8 mouse cellular contexts compared by ENCODE assay signal in the genomic region with DNA sequence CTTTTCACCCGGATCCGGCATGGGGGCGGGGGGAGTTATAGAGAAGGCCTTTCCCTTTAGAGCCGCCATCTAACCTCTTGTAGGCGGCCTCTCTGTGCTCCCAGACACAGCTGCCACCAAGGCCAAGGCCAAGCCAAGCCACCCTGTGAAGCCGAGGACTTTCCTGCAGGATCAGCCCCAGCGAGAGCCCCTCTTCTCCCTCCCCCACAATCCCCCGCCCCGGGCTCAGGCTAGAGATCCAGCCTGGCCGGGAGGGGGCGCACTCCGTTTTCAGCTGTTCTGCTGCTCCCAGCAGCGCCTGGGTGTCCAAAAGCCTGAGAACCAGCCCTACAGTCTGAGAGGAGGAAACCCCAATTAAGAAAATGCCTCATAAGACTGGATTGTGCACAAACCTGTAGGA. TPM values are rescaled to one million over a fixed set of nuclear protein-coding genes. Genes with fewer than 3 reads are reported as not detected.
A peak's percentile ranks its signal among the peaks of the same experiment; 100 is the strongest.
DNase-seq lines count a peak whose midpoint lies in the region; ATAC-seq lines count a peak whose summit lies in the region.

No protein-coding gene starts in this region.

- no peaks in the 10 kb centered on the region for H3K9me3 ChIP-seq in hindbrain, embryonic 10.5 days
- H3K9me3 ChIP-seq in hindbrain, embryonic 14.5 days (ENCODE audit: control insufficient read depth, low read length) = no peaks in the 10 kb centered on the region
- no peaks in the 10 kb centered on the region for H3K9me3 ChIP-seq in embryonic facial prominence, embryonic 10.5 days
- no peaks in the 10 kb centered on the region for H3K9me3 ChIP-seq in limb, embryonic 11.5 days (ENCODE audit: control insufficient read depth, low read length)
- no peaks in the 10 kb centered on the region for H3K9me3 ChIP-seq in neural tube, embryonic 15.5 days (replicated peaks)

- no peak for ATAC-seq in hindbrain, embryonic 14.5 days (ENCODE audit: low FRiP score)
- ATAC-seq in limb, embryonic 11.5 days (ENCODE audit: insufficient number of reproducible peaks, low FRiP score, low TSS enrichment, low read depth) = peak; percentile 13; the same call in 1 of the 2 replicates
- no peak for ATAC-seq in neural tube, embryonic 15.5 days (ENCODE audit: low FRiP score)

- H3K4me2 ChIP-seq in hindbrain, embryonic 14.5 days (replicated peaks) = no peak overlapping the region
- H3K4me2 ChIP-seq in limb, embryonic 11.5 days (ENCODE audit: low read depth, severe bottlenecking) = no peak overlapping the region
- H3K4me2 ChIP-seq in neural tube, embryonic 15.5 days = peak overlapping the region; percentile 20; the same call in 1 of the 2 replicates

- DNase-seq in hindbrain, embryonic 10.5 days (ENCODE audit: low spot score) = peak; percentile 63
- DNase-seq in hindbrain, embryonic 14.5 days (ENCODE audit: low spot score) = no peak
- DNase-seq in ES-CJ7 (ENCODE audit: low read depth, low spot score) = peak; percentile 83
- DNase-seq in embryonic facial prominence, embryonic 10.5 days (ENCODE audit: low spot score) = peak; percentile 72
- peak; percentile 72 for DNase-seq in limb, embryonic 11.5 days (ENCODE audit: low spot score)
- no peak for DNase-seq in frontal cortex, postnatal 36 days (ENCODE audit: low spot score in 2 of 2)
- no peak for DNase-seq in thymus, postnatal 25 days

- H3K36me3 ChIP-seq in hindbrain, embryonic 10.5 days = no peaks in the 10 kb centered on the region
- H3K36me3 ChIP-seq in hindbrain, embryonic 14.5 days (replicated peaks; ENCODE audit: control insufficient read depth, insufficient read depth) = no peaks in the 10 kb centered on the region
- H3K36me3 ChIP-seq in embryonic facial prominence, embryonic 10.5 days (replicated peaks) = no peaks in the 10 kb centered on the region
- H3K36me3 ChIP-seq in limb, embryonic 11.5 days (ENCODE audit: control insufficient read depth, insufficient read depth, low read length) = no peaks in the 10 kb centered on the region
- no peaks in the 10 kb centered on the region for H3K36me3 ChIP-seq in neural tube, embryonic 15.5 days

- H3K27me3 ChIP-seq in hindbrain, embryonic 10.5 days (ENCODE audit: insufficient read depth, poor library complexity, severe bottlenecking) = no peaks in the 10 kb centered on the region
- H3K27me3 ChIP-seq in hindbrain, embryonic 14.5 days (ENCODE audit: control insufficient read depth, insufficient read depth, low read length) = no peaks in the 10 kb centered on the region
- no peaks in the 10 kb centered on the region for H3K27me3 ChIP-seq in embryonic facial prominence, embryonic 10.5 days (replicated peaks; ENCODE audit: low read depth, poor library complexity, severe bottlenecking)
- no peaks in the 10 kb centered on the region for H3K27me3 ChIP-seq in limb, embryonic 11.5 days (ENCODE audit: control insufficient read depth, insufficient read depth, low read length)
- no peaks in the 10 kb centered on the region for H3K27me3 ChIP-seq in neural tube, embryonic 15.5 days (replicated peaks)

- peaks cover 11% of the 10 kb centered on the region for H3K4me1 ChIP-seq in hindbrain, embryonic 10.5 days (replicated peaks)
- no peaks in the 10 kb centered on the region for H3K4me1 ChIP-seq in hindbrain, embryonic 14.5 days (replicated peaks; ENCODE audit: control insufficient read depth, insufficient read depth, low read length)
- peaks cover 29% of the 10 kb centered on the region for H3K4me1 ChIP-seq in embryonic facial prominence, embryonic 10.5 days
- no peaks in the 10 kb centered on the region for H3K4me1 ChIP-seq in limb, embryonic 11.5 days (ENCODE audit: control insufficient read depth, insufficient read depth, low read length)
- H3K4me1 ChIP-seq in neural tube, embryonic 15.5 days = 0 out of 2 replicates have a peak, but pooled peaks cover 2% of the 10 kb centered on the region

- 10% methylated on average over 13 of the region's 13 CpGs for whole genome bisulfite sequencing in hindbrain, embryonic 10.5 days
- 10% methylated on average over 13 of the region's 13 CpGs for WGBS in hindbrain, embryonic 14.5 days
- 10% methylated on average over 13 of the region's 13 CpGs for WGBS in embryonic facial prominence, embryonic 10.5 days
- WGBS in limb, embryonic 11.5 days = 10% methylated on average over 13 of the region's 13 CpGs
- WGBS in neural tube, embryonic 15.5 days = 15% methylated on average over 13 of the region's 13 CpGs

- no peak overlapping the region for H3K9ac ChIP-seq in hindbrain, embryonic 14.5 days
- H3K9ac ChIP-seq in limb, embryonic 11.5 days (ENCODE audit: low read length) = no peak overlapping the region
- H3K9ac ChIP-seq in neural tube, embryonic 15.5 days (replicated peaks) = no peak overlapping the region

- peak overlapping the region; percentile 50; the same call in 1 of the 2 replicates for H3K27ac ChIP-seq in hindbrain, embryonic 10.5 days
- H3K27ac ChIP-seq in hindbrain, embryonic 14.5 days = no peak overlapping the region
- peak overlapping the region; percentile 61 for H3K27ac ChIP-seq in embryonic facial prominence, embryonic 10.5 days (replicated peaks)
- H3K27ac ChIP-seq in limb, embryonic 11.5 days (replicated peaks; ENCODE audit: low read depth, low read length) = no peak overlapping the region
- no peak overlapping the region for H3K27ac ChIP-seq in neural tube, embryonic 15.5 days (replicated peaks)

- peak overlapping the region; percentile 34 for H3K4me3 ChIP-seq in hindbrain, embryonic 10.5 days
- H3K4me3 ChIP-seq in hindbrain, embryonic 14.5 days (replicated peaks; ENCODE audit: low read length) = no peak overlapping the region
- peak overlapping the region; percentile 32; the same call in 1 of the 2 replicates for H3K4me3 ChIP-seq in embryonic facial prominence, embryonic 10.5 days
- H3K4me3 ChIP-seq in limb, embryonic 11.5 days (ENCODE audit: low read depth, low read length) = no peak overlapping the region
- H3K4me3 ChIP-seq in neural tube, embryonic 15.5 days (replicated peaks) = no peak overlapping the region

RNA-seq across cellular contexts. Expression of a gene that starts 21.9 kb away (rescaled TPM):
- polyA plus RNA-seq in hindbrain, embryonic 10.5 days (2016; fragmentation: Nextera tagmentation; extraction: Ambion mirVana) = 36.0 and 36.7 TPM in 2 replicates
- 53.0 and 58.4 TPM in 2 replicates for polyA plus RNA-seq in hindbrain, embryonic 14.5 days (2014; fragmentation: Nextera tagmentation; extraction: Ambion mirVana)
- polyA plus RNA-seq in embryonic facial prominence, embryonic 10.5 days (2016; fragmentation: Nextera tagmentation; extraction: Ambion mirVana) = 37.8 and 43.2 TPM in 2 replicates
- polyA plus RNA-seq in limb, embryonic 11.5 days (2014; fragmentation: Nextera tagmentation; extraction: Ambion mirVana) = 41.1 and 45.1 TPM in 2 replicates
- polyA plus RNA-seq in neural tube, embryonic 15.5 days (2015; fragmentation: Nextera tagmentation; extraction: Ambion mirVana) = 52.0 and 61.8 TPM in 2 replicates

Comparison
In these comparisons a context has a peak if more than half of its experiments do, and no peak if none do; other contexts are left out.
1. DNase-seq: peak in hindbrain, embryonic 10.5 days (single experiment), ES-CJ7 (single experiment), embryonic facial prominence, embryonic 10.5 days (single experiment) and limb, embryonic 11.5 days (single experiment); none in hindbrain, embryonic 14.5 days (single experiment), frontal cortex, postnatal 36 days (0 of 2) and thymus, postnatal 25 days (single experiment).
2. H3K27ac ChIP-seq: peak in hindbrain, embryonic 10.5 days (single experiment) and embryonic facial prominence, embryonic 10.5 days (single experiment); none in hindbrain, embryonic 14.5 days (single experiment), limb, embryonic 11.5 days (single experiment) and neural tube, embryonic 15.5 days (single experiment).
3. H3K4me3 ChIP-seq: peak in hindbrain, embryonic 10.5 days (single experiment) and embryonic facial prominence, embryonic 10.5 days (single experiment); none in hindbrain, embryonic 14.5 days (single experiment), limb, embryonic 11.5 days (single experiment) and neural tube, embryonic 15.5 days (single experiment).